ENCODE assay signal across 20 mouse cellular contexts in genomic region chr2:169753432-169753831, GRCm38 (mm10).
A peak's percentile ranks its signal among the peaks of the same experiment; 100 is the strongest.
DNase-seq lines count a peak whose midpoint lies in the region; ATAC-seq and TF ChIP-seq lines count a peak whose summit lies in the region.
"Had no signal": no experiment of that assay in that cellular context is flagged by ENCODE, and none has a peak within 500 bp of the region (broad histone marks: within the 10 kb centered on the region; RNA-seq: fewer than 3 reads in every experiment).

No protein-coding gene starts in this region.

- no peaks in the 10 kb centered on the region for H3K27me3 ChIP-seq in liver, embryonic 11.5 days (replicated peaks; ENCODE audit: control insufficient read depth, insufficient read depth, low read length)
- H3K27me3 ChIP-seq in cerebellum, adult 2 months (ENCODE audit: control insufficient read depth, insufficient read depth, low read length): no peaks in the 10 kb centered on the region
- H3K27me3 ChIP-seq: forebrain, embryonic 13.5 days; heart, embryonic 13.5 days; limb, embryonic 13.5 days had no signal

- TF ChIP-seq POLR2A in cerebellum, adult 2 months (IDR thresholded peaks at IDR 0.05; ENCODE audit: borderline replicate concordance, insufficient read depth, low read length): no peak

- no peak for TF ChIP-seq CTCF in cerebellum, adult 2 months (IDR thresholded peaks at IDR 0.05; ENCODE audit: borderline replicate concordance, insufficient read depth, low read depth, low read length)

- H3K9me3 ChIP-seq in liver, embryonic 11.5 days (ENCODE audit: control insufficient read depth, low read length): no peaks in the 10 kb centered on the region
- H3K9me3 ChIP-seq: forebrain, embryonic 13.5 days; heart, embryonic 13.5 days; limb, embryonic 13.5 days had no signal

- 80% methylated on average over 9 of the region's 9 CpGs for WGBS in liver, embryonic 11.5 days
- 90% methylated on average over 9 of the region's 9 CpGs for WGBS in cerebellum, adult 2 months

- no peaks in the 10 kb centered on the region for H3K36me3 ChIP-seq in liver, embryonic 11.5 days (ENCODE audit: control insufficient read depth, insufficient read depth, low read length)
- H3K36me3 ChIP-seq: heart, embryonic 13.5 days; limb, embryonic 13.5 days had no signal

- DNase-seq in thymus, postnatal 0 days (ENCODE audit: low spot score): peak; percentile 64
- no peak for DNase-seq in thymus, postnatal 10 days (ENCODE audit: low spot score in 2 of 2)
- DNase-seq in ZHBTc4 (ENCODE audit: low read depth, low spot score): peak; percentile 79
- no peak for DNase-seq in liver, embryonic 11.5 days (ENCODE audit: low spot score)
- no peak for DNase-seq in ovary, adult 18-20 months (ENCODE audit: low spot score)
- no peak for DNase-seq in cerebellum, adult 2 months
- DNase-seq: adrenal gland, postnatal 10 days; cerebellum, adult 8-10 months; cerebellum, postnatal 36 days; heart, adult 11 months; heart, postnatal 14 days; kidney, adult 11 months; kidney, postnatal 4 days; lung, adult 2 months; lung, postnatal 14 days; midbrain, embryonic 14.5 days had no signal

- no peak overlapping the region for H3K27ac ChIP-seq in liver, embryonic 11.5 days (ENCODE audit: low read depth, low read length)
- H3K27ac ChIP-seq in cerebellum, adult 2 months (ENCODE audit: insufficient read depth, low read length): no peak overlapping the region
- H3K27ac ChIP-seq: forebrain, embryonic 13.5 days; heart, embryonic 13.5 days; limb, embryonic 13.5 days had no signal

- no peak overlapping the region for H3K9ac ChIP-seq in liver, embryonic 11.5 days (ENCODE audit: low read depth, low read length)
- H3K9ac ChIP-seq: forebrain, embryonic 13.5 days; heart, embryonic 13.5 days; limb, embryonic 13.5 days had no signal

- peaks cover 5% of the 10 kb centered on the region; the same call in 1 of the 2 replicates for H3K4me1 ChIP-seq in liver, embryonic 11.5 days (replicated peaks; ENCODE audit: control insufficient read depth, insufficient read depth, low read length)
- no peaks in the 10 kb centered on the region; the same call in none of the 2 replicates for H3K4me1 ChIP-seq in cerebellum, adult 2 months (ENCODE audit: control insufficient read depth, insufficient read depth, low read length)

- ATAC-seq in liver, embryonic 11.5 days (replicated peaks; ENCODE audit: low FRiP score): peak; percentile 64; the same call in 1 of the 2 replicates
- ATAC-seq in megakaryocyte progenitor cell, adult 5-6 weeks (replicated peaks; ENCODE audit: poor library complexity): peak; percentile 46; the same call in 1 of the 2 replicates
- ATAC-seq: forebrain, embryonic 13.5 days had no signal

- H3K4me3 ChIP-seq in liver, embryonic 11.5 days (ENCODE audit: low read depth, low read length): no peak overlapping the region
- H3K4me3 ChIP-seq in cerebellum, adult 2 months (replicated peaks; ENCODE audit: insufficient read depth, low read depth, low read length): no peak overlapping the region
- H3K4me3 ChIP-seq: forebrain, embryonic 13.5 days; heart, embryonic 13.5 days; limb, embryonic 13.5 days had no signal

- H3K4me2 ChIP-seq in liver, embryonic 11.5 days: no peak overlapping the region
- H3K4me2 ChIP-seq: forebrain, embryonic 13.5 days; heart, embryonic 13.5 days; limb, embryonic 13.5 days had no signal

Comparison
In these comparisons a context has a peak if more than half of its experiments do, and no peak if none do; other contexts are left out.
1. DNase-seq: peak in thymus, postnatal 0 days (single experiment) and ZHBTc4 (single experiment); none in thymus, postnatal 10 days (0 of 2), liver, embryonic 11.5 days (single experiment), ovary, adult 18-20 months (single experiment) and cerebellum, adult 2 months (0 of 2).